Mouse (Mus musculus) neural tube, embryonic 13.5 days (tissue): ENCODE measurements around the gene Slit3. TPM values are rescaled to one million over a fixed set of nuclear protein-coding genes. Genes with fewer than 3 reads are reported as not detected.

Source experiments
- ATAC-seq: fragments of 200-750 bp; cut with Nextera tagmentation; 2 replicates; pipeline ENCODE4 v1.8.0; 2017; ENCODE audit warnings: low read depth, mild to moderate bottlenecking, moderate TSS enrichment, moderate library complexity
- H3K27ac ChIP-seq: fragments of 300-500 bp; sonication (generic); replicated peaks from 2 replicates; pipeline ENCODE4 v1.5.1; 2015; ENCODE audit warnings: moderate library complexity, mild to moderate bottlenecking, inconsistent platforms
- H3K27me3 ChIP-seq: fragments of 300-500 bp; sonication (generic); 2 replicates; pipeline ENCODE4 v1.6.1; 2015; ENCODE audit warnings: mild to moderate bottlenecking, inconsistent platforms
- H3K36me3 ChIP-seq: fragments of 300-500 bp; sonication (generic); 2 replicates; pipeline ENCODE4 v1.6.1; 2015; ENCODE audit warnings: mild to moderate bottlenecking, inconsistent platforms
- H3K4me1 ChIP-seq: fragments of 300-500 bp; sonication (generic); replicated peaks from 2 replicates; pipeline ENCODE4 v1.6.1; 2015; ENCODE audit warnings: inconsistent platforms
- H3K4me2 ChIP-seq: fragments of 300-500 bp; sonication (generic); 2 replicates; pipeline ENCODE4 v1.6.1; 2015; ENCODE audit warnings: inconsistent platforms, mild to moderate bottlenecking, moderate library complexity
- H3K4me3 ChIP-seq: fragments of 300-500 bp; sonication (generic); 2 replicates; pipeline ENCODE4 v1.5.1; 2015; ENCODE audit warnings: mild to moderate bottlenecking, inconsistent platforms
- H3K9ac ChIP-seq: fragments of 300-500 bp; sonication (generic); 2 replicates; pipeline ENCODE4 v1.6.1; 2015; ENCODE audit warnings: moderate library complexity, mild to moderate bottlenecking, inconsistent platforms
- H3K9me3 ChIP-seq: fragments of 300-500 bp; sonication (generic); 2 replicates; pipeline ENCODE4 v1.6.1; 2016; ENCODE audit warnings: inconsistent platforms
- WGBS: fragments of 180-500 bp; shearing (Covaris S2); methylation state at CpG from one replicate; pipeline ENCODE4 v1.1.7; 2015; 5-methylcytosine and 5-hydroxymethylcytosine counted together
- polyA plus RNA-seq: library from polyadenylated mRNA; unstranded; fragments of >200 nt; fragmentation: Nextera tagmentation; extraction: Ambion mirVana; gene quantifications from 2 replicates; pipeline ENCODE4 v1.2.1, GENCODE M21; 2015

Slit3 gene
- polyA plus RNA-seq, 1 experiment from 2014 or later = 31.2 TPM

GRCm38 (mm10) chr11:35257351-35257750, 136.3 kb downstream of the Slit3 start:
- H3K9ac ChIP-seq = no peak overlapping the region
- H3K9me3 ChIP-seq = no peaks in the 10 kb centered on the region
- no peak overlapping the region for H3K27ac ChIP-seq
- H3K4me2 ChIP-seq = no peak overlapping the region
- no peaks in the 10 kb centered on the region; the same call in 1 of the 2 replicates for H3K4me1 ChIP-seq
- ATAC-seq = no peak
- H3K4me3 ChIP-seq = no peak overlapping the region
- H3K36me3 ChIP-seq = no peaks in the 10 kb centered on the region
- H3K27me3 ChIP-seq = peaks cover 20% of the 10 kb centered on the region; the same call in 1 of the 2 replicates
- WGBS = 59% methylated on average over 6 of the region's 6 CpGs

GRCm38 (mm10) chr11:35261562-35262087, 140.6 kb downstream of the Slit3 start:
- 84% methylated on average over 10 of the region's 10 CpGs for WGBS
- ATAC-seq = no peak
- H3K4me2 ChIP-seq = no peak overlapping the region
- 0 out of 2 replicates have a peak, but pooled peaks cover 8% of the 10 kb centered on the region for H3K27me3 ChIP-seq
- no peak overlapping the region for H3K4me3 ChIP-seq
- no peak overlapping the region for H3K27ac ChIP-seq
- H3K9me3 ChIP-seq = no peaks in the 10 kb centered on the region
- no peaks in the 10 kb centered on the region for H3K36me3 ChIP-seq
- H3K4me1 ChIP-seq = no peaks in the 10 kb centered on the region; the same call in 1 of the 2 replicates
- no peak overlapping the region for H3K9ac ChIP-seq

- no peak overlapping the region for H3K4me3 ChIP-seq
- no peak overlapping the region for H3K4me2 ChIP-seq
- ATAC-seq = 0 out of 2 replicates have a peak, but pooled peaks have one; percentile 23
- 61% methylated on average over 12 of the region's 12 CpGs for WGBS
- no peak overlapping the region for H3K27ac ChIP-seq
- H3K9ac ChIP-seq = no peak overlapping the region
- H3K9me3 ChIP-seq = no peaks in the 10 kb centered on the region
- 0 out of 2 replicates have a peak, but pooled peaks cover 8% of the 10 kb centered on the region for H3K27me3 ChIP-seq
- H3K36me3 ChIP-seq = no peaks in the 10 kb centered on the region
- H3K4me1 ChIP-seq = no peaks in the 10 kb centered on the region; the same call in 1 of the 2 replicates
Observed at GRCm38 (mm10) chr11:35262289-35262941, 141.4 kb downstream of the Slit3 start.

- Histone ChIP-seq H3K9me3 (no peaks in the 10 kb centered on the region), H3K4me2 (no peak overlapping the region), H3K27ac (no peak overlapping the region), H3K9ac (no peak overlapping the region), H3K27me3 (peaks cover 12% of the 10 kb centered on the region; the same call in 1 of the 2 replicates), H3K4me1 (no peaks in the 10 kb centered on the region; the same call in 1 of the 2 replicates), H3K4me3 (no peak overlapping the region), H3K36me3 (no peaks in the 10 kb centered on the region)
- no peak for ATAC-seq
- 90% methylated on average over 3 of the region's 3 CpGs for WGBS
Observed at GRCm38 (mm10) chr11:35264749-35265148, 143.7 kb downstream of the Slit3 start.

GRCm38 (mm10) chr11:35270396-35270795, 149.4 kb downstream of the Slit3 start:
- Histone ChIP-seq H3K9me3 (no peaks in the 10 kb centered on the region), H3K27ac (no peak overlapping the region), H3K9ac (no peak overlapping the region), H3K36me3 (no peaks in the 10 kb centered on the region), H3K4me2 (no peak overlapping the region), H3K4me3 (no peak overlapping the region), H3K27me3 (peaks cover 42% of the 10 kb centered on the region), H3K4me1 (peaks cover 40% of the 10 kb centered on the region)
- ATAC-seq = no peak
- WGBS = 85% methylated on average over 9 of the region's 9 CpGs

- peaks cover 64% of the 10 kb centered on the region for H3K27me3 ChIP-seq
- H3K4me1 ChIP-seq = peaks cover 65% of the 10 kb centered on the region
- no peak overlapping the region for H3K4me3 ChIP-seq
- no peaks in the 10 kb centered on the region for H3K36me3 ChIP-seq
- no peak overlapping the region for H3K4me2 ChIP-seq
- WGBS = 10% methylated on average over 10 of the region's 10 CpGs
- no peak overlapping the region for H3K9ac ChIP-seq
- H3K27ac ChIP-seq = no peak overlapping the region; the same call in 1 of the 2 replicates
- no peaks in the 10 kb centered on the region for H3K9me3 ChIP-seq
- ATAC-seq = no peak
Observed at GRCm38 (mm10) chr11:35273416-35273815, 152.4 kb downstream of the Slit3 start.

GRCm38 (mm10) chr11:35274036-35274435, 153.0 kb downstream of the Slit3 start:
- no peaks in the 10 kb centered on the region for H3K9me3 ChIP-seq
- H3K4me2 ChIP-seq = no peak overlapping the region
- no peak overlapping the region; the same call in 1 of the 2 replicates for H3K27ac ChIP-seq
- H3K9ac ChIP-seq = no peak overlapping the region
- H3K36me3 ChIP-seq = no peaks in the 10 kb centered on the region
- H3K4me1 ChIP-seq = peaks cover 71% of the 10 kb centered on the region
- peaks cover 64% of the 10 kb centered on the region for H3K27me3 ChIP-seq
- WGBS = 91% methylated on average over 3 of the region's 3 CpGs
- no peak overlapping the region for H3K4me3 ChIP-seq
- no peak for ATAC-seq

- Histone ChIP-seq H3K4me2 (no peak overlapping the region), H3K9ac (no peak overlapping the region), H3K36me3 (no peaks in the 10 kb centered on the region), H3K27me3 (peaks cover 66% of the 10 kb centered on the region), H3K4me3 (no peak overlapping the region), H3K9me3 (no peaks in the 10 kb centered on the region), H3K4me1 (peaks cover 83% of the 10 kb centered on the region), H3K27ac (no peak overlapping the region)
- no peak for ATAC-seq
- WGBS = 89% methylated on average over 7 of the region's 7 CpGs
Observed at GRCm38 (mm10) chr11:35275300-35275699, 154.3 kb downstream of the Slit3 start.

- Histone ChIP-seq H3K9ac (no peak overlapping the region), H3K27ac (no peak overlapping the region), H3K27me3 (peaks cover 67% of the 10 kb centered on the region), H3K36me3 (no peaks in the 10 kb centered on the region), H3K9me3 (no peaks in the 10 kb centered on the region), H3K4me1 (peaks cover 76% of the 10 kb centered on the region), H3K4me3 (no peak overlapping the region), H3K4me2 (no peak overlapping the region)
- ATAC-seq = no peak
- 49% methylated on average over 11 of the region's 11 CpGs for WGBS
Observed at GRCm38 (mm10) chr11:35276001-35276400, 155.0 kb downstream of the Slit3 start.

GRCm38 (mm10) chr11:35278128-35278769, 157.2 kb downstream of the Slit3 start:
- H3K9me3 ChIP-seq = no peaks in the 10 kb centered on the region
- 40% methylated on average over 16 of the region's 16 CpGs for WGBS
- no peaks in the 10 kb centered on the region for H3K36me3 ChIP-seq
- H3K27ac ChIP-seq = peak overlapping the region; percentile 46; the same call in 1 of the 2 replicates
- peaks cover 64% of the 10 kb centered on the region for H3K4me1 ChIP-seq
- ATAC-seq = peak; percentile 17; the same call in 1 of the 2 replicates
- H3K27me3 ChIP-seq = peaks cover 72% of the 10 kb centered on the region
- H3K4me3 ChIP-seq = no peak overlapping the region
- H3K4me2 ChIP-seq = no peak overlapping the region
- no peak overlapping the region for H3K9ac ChIP-seq

GRCm38 (mm10) chr11:35280826-35281225, 159.8 kb downstream of the Slit3 start:
- Histone ChIP-seq H3K36me3 (no peaks in the 10 kb centered on the region), H3K4me3 (no peak overlapping the region), H3K4me2 (no peak overlapping the region), H3K9ac (no peak overlapping the region), H3K27me3 (peaks cover 59% of the 10 kb centered on the region), H3K9me3 (no peaks in the 10 kb centered on the region), H3K27ac (no peak overlapping the region), H3K4me1 (peaks cover 63% of the 10 kb centered on the region)
- ATAC-seq = no peak
- whole genome bisulfite sequencing = 80% methylated on average over 6 of the region's 6 CpGs

- Histone ChIP-seq H3K9ac (no peak overlapping the region), H3K4me2 (no peak overlapping the region), H3K27me3 (peaks cover 50% of the 10 kb centered on the region), H3K4me1 (peaks cover 58% of the 10 kb centered on the region), H3K4me3 (no peak overlapping the region), H3K9me3 (no peaks in the 10 kb centered on the region), H3K27ac (no peak overlapping the region), H3K36me3 (no peaks in the 10 kb centered on the region)
- ATAC-seq = no peak
- 81% methylated on average over 5 of the region's 5 CpGs for WGBS
Observed at GRCm38 (mm10) chr11:35282001-35282632, 161.1 kb downstream of the Slit3 start.
